Mouse (Mus musculus) CH12.LX (cell line): ENCODE results near the gene Hirip3. TPM values are rescaled to one million over a fixed set of nuclear protein-coding genes. Genes with fewer than 3 reads are reported as not detected.

ENCODE experiments used
- DNase-seq: peaks from one replicate; pipeline ENCODE4 v3.0.0-alpha.2; 2013; ENCODE audit errors: extremely low read depth
- H3K27ac ChIP-seq: 2 replicates; pipeline ENCODE4 v1.5.1; 2012; ENCODE audit warnings: low read depth, mild to moderate bottlenecking, control low read depth, moderate library complexity; ENCODE audit not compliant: insufficient read depth
- H3K27me3 ChIP-seq: replicated peaks from 2 replicates; pipeline ENCODE3; 2012; ENCODE audit warnings: inconsistent platforms
- H3K36me3 ChIP-seq, 2 experiments: replicated peaks in 1 of 2; 2 replicates each; pipeline versions ENCODE3 to v1.6.1; 2012; ENCODE audit warnings: inconsistent platforms in 1 of 2, low read length in 1 of 2, mild to moderate bottlenecking in 1 of 2, mixed read lengths in 1 of 2, moderate library complexity in 1 of 2; ENCODE audit not compliant: control insufficient read depth in 1 of 2, insufficient read depth in 1 of 2
- H3K4me1 ChIP-seq, 2 experiments: 2 replicates each; pipeline ENCODE4 v1.6.1; 2012; ENCODE audit warnings: inconsistent platforms in 1 of 2, moderate library complexity in 1 of 2; ENCODE audit not compliant: insufficient read depth in 2 of 2, control insufficient read depth in 1 of 2
- H3K4me2 ChIP-seq: 2 replicates; pipeline ENCODE4 v1.6.1; 2012; ENCODE audit warnings: low read depth, mild to moderate bottlenecking, control low read depth; ENCODE audit not compliant: poor library complexity, insufficient read depth, severe bottlenecking
- H3K4me3 ChIP-seq, 3 experiments: fragments of 150-350 bp in 1 of 3; sonication (generic) in 1 of 3; replicated peaks in 1 of 3; 2 replicates each; pipeline versions ENCODE3 to v1.5.1; 2011 to 2012; ENCODE audit warnings: low read depth in 2 of 3, low read length in 2 of 3, mild to moderate bottlenecking in 2 of 3, moderate library complexity in 2 of 3, control low read depth in 1 of 3, improper control_type of control experiment in 1 of 3, inconsistent platforms in 1 of 3, mixed read lengths in 1 of 3; ENCODE audit not compliant: poor library complexity in 1 of 3
- H3K79me2 ChIP-seq: replicated peaks from 2 replicates; pipeline ENCODE4 v1.6.1; 2012; ENCODE audit warnings: mild to moderate bottlenecking, moderate library complexity; ENCODE audit not compliant: control insufficient read depth, poor library complexity, insufficient read depth, severe bottlenecking; ENCODE audit errors: extremely low read depth
- H3K9ac ChIP-seq: 2 replicates; pipeline ENCODE4 v1.6.1; 2012; ENCODE audit warnings: low read depth, mild to moderate bottlenecking, control low read depth, moderate library complexity; ENCODE audit not compliant: insufficient read depth
- H3K9me3 ChIP-seq: replicated peaks from 2 replicates; pipeline ENCODE3; 2012; ENCODE audit warnings: low read length, inconsistent platforms, mixed read lengths
- BHLHE40 ChIP-seq: IDR thresholded peaks from 2 replicates; pipeline ENCODE4 v1.6.1; 2011; ENCODE audit warnings: mild to moderate bottlenecking, low read depth, low read length, improper control_type of control experiment
- CHD1 ChIP-seq: IDR thresholded peaks from 2 replicates; pipeline ENCODE4 v1.6.1; 2012; ENCODE audit warnings: low read depth, low read length, improper control_type of control experiment, inconsistent platforms
- CHD2 ChIP-seq: IDR thresholded peaks from 2 replicates; pipeline ENCODE4 v1.6.1; 2011; ENCODE audit warnings: low read length, improper control_type of control experiment
- CTCF ChIP-seq, 2 experiments: IDR thresholded peaks in 1 of 2; conservative IDR thresholded peaks in 1 of 2; 2 replicates each; pipeline ENCODE4 v1.5.1; 2011 to 2012; ENCODE audit warnings: low read depth in 2 of 2, low read length in 2 of 2, improper control_type of control experiment in 1 of 2, inconsistent platforms in 1 of 2, mild to moderate bottlenecking in 1 of 2, moderate library complexity in 1 of 2
- E2F4 ChIP-seq: IDR thresholded peaks from 2 replicates; pipeline ENCODE4 v1.6.1; 2011; ENCODE audit warnings: low read depth, low read length, improper control_type of control experiment; ENCODE audit not compliant: insufficient replicate concordance
- EP300 ChIP-seq: IDR thresholded peaks from 2 replicates; pipeline ENCODE4 v1.6.1; 2011; ENCODE audit warnings: low read length, improper control_type of control experiment
- GABPA ChIP-seq: IDR thresholded peaks from 2 replicates; pipeline ENCODE4 v1.6.1; 2012; ENCODE audit warnings: low read depth, low read length, improper control_type of control experiment, inconsistent platforms; ENCODE audit not compliant: insufficient replicate concordance
- HCFC1 ChIP-seq: IDR thresholded peaks from 2 replicates; pipeline ENCODE4 v1.6.1; 2012; ENCODE audit warnings: low read depth, mild to moderate bottlenecking, inconsistent platforms, low read length, improper control_type of control experiment
- IRF4 ChIP-seq: IDR thresholded peaks from 2 replicates; pipeline ENCODE4 v1.6.1; 2014; ENCODE audit warnings: low read depth, mild to moderate bottlenecking, inconsistent platforms, low read length, improper control_type of control experiment
- KAT2A ChIP-seq: IDR thresholded peaks from 2 replicates; pipeline ENCODE4 v1.6.1; 2012; ENCODE audit warnings: low read length, improper control_type of control experiment, inconsistent platforms; ENCODE audit not compliant: insufficient replicate concordance
- MAX ChIP-seq: IDR thresholded peaks from 2 replicates; pipeline ENCODE4 v1.6.1; 2011; ENCODE audit warnings: low read length, improper control_type of control experiment
- MAZ ChIP-seq: IDR thresholded peaks from 2 replicates; pipeline ENCODE4 v1.6.1; 2012; ENCODE audit warnings: low read depth, mild to moderate bottlenecking, inconsistent platforms, low read length, improper control_type of control experiment, moderate library complexity
- MEF2A ChIP-seq: IDR thresholded peaks from 2 replicates; pipeline ENCODE4 v1.6.1; 2014; ENCODE audit warnings: low read depth, mild to moderate bottlenecking, inconsistent platforms, low read length, improper control_type of control experiment, borderline replicate concordance
- MYC ChIP-seq: IDR thresholded peaks from 2 replicates; pipeline ENCODE4 v1.6.1; 2011; ENCODE audit warnings: low read depth, mild to moderate bottlenecking, improper control_type of control experiment, low read length
- NELFE ChIP-seq: IDR thresholded peaks from 2 replicates; pipeline ENCODE4 v1.6.1; 2011; ENCODE audit warnings: low read depth, low read length, improper control_type of control experiment
- NRF1 ChIP-seq: IDR thresholded peaks from 2 replicates; pipeline ENCODE4 v1.6.1; 2014; ENCODE audit warnings: low read depth, mild to moderate bottlenecking, inconsistent platforms, low read length, improper control_type of control experiment, moderate library complexity
- PAX5 ChIP-seq: IDR thresholded peaks from 2 replicates; pipeline ENCODE4 v1.6.1; 2012; ENCODE audit warnings: low read length, inconsistent platforms, mixed read lengths
- POLR2A ChIP-seq: IDR thresholded peaks from 2 replicates; pipeline ENCODE4 v1.6.1; 2011; ENCODE audit warnings: low read depth, mild to moderate bottlenecking, improper control_type of control experiment, low read length
- RAD21 ChIP-seq: IDR thresholded peaks from 2 replicates; pipeline ENCODE4 v1.6.1; 2011; ENCODE audit warnings: low read depth, mild to moderate bottlenecking, low read length, improper control_type of control experiment, moderate library complexity
- RCOR1 ChIP-seq: conservative IDR thresholded peaks from 2 replicates; pipeline ENCODE4 v1.6.1; 2012; ENCODE audit warnings: low read depth, mild to moderate bottlenecking, inconsistent platforms, low read length, improper control_type of control experiment
- SIN3A ChIP-seq: IDR thresholded peaks from 2 replicates; pipeline ENCODE4 v1.6.1; 2012; ENCODE audit warnings: low read length, improper control_type of control experiment, inconsistent platforms
- SMC3 ChIP-seq: IDR thresholded peaks from 2 replicates; pipeline ENCODE4 v1.6.1; 2011; ENCODE audit warnings: low read depth, low read length, improper control_type of control experiment
- TBP ChIP-seq: conservative IDR thresholded peaks from 2 replicates; pipeline ENCODE4 v1.6.1; 2011; ENCODE audit warnings: low read depth, low read length, improper control_type of control experiment
- TCF12 ChIP-seq: IDR thresholded peaks from 2 replicates; pipeline ENCODE4 v1.6.1; 2014; ENCODE audit warnings: low read depth, mild to moderate bottlenecking, inconsistent platforms, low read length, improper control_type of control experiment
- UBTF ChIP-seq: IDR thresholded peaks from 2 replicates; pipeline ENCODE4 v1.6.1; 2012; ENCODE audit warnings: low read depth, mild to moderate bottlenecking, inconsistent platforms, low read length, improper control_type of control experiment, moderate library complexity
- USF1 ChIP-seq: IDR thresholded peaks from 2 replicates; pipeline ENCODE4 v1.6.1; 2014; ENCODE audit warnings: low read depth, mild to moderate bottlenecking, inconsistent platforms, low read length, improper control_type of control experiment
- USF2 ChIP-seq: conservative IDR thresholded peaks from 2 replicates; pipeline ENCODE4 v1.6.1; 2011; ENCODE audit warnings: low read depth, low read length, improper control_type of control experiment
- ZC3H11A ChIP-seq: IDR thresholded peaks from 2 replicates; pipeline ENCODE4 v1.6.1; 2012; ENCODE audit warnings: low read depth, mild to moderate bottlenecking, inconsistent platforms, low read length, improper control_type of control experiment
- ZKSCAN1 ChIP-seq: IDR thresholded peaks from 2 replicates; pipeline ENCODE4 v1.6.1; 2012; ENCODE audit warnings: low read depth, inconsistent platforms, low read length, improper control_type of control experiment, borderline replicate concordance
- ZMIZ1 ChIP-seq: IDR thresholded peaks from 2 replicates; pipeline ENCODE4 v1.6.1; 2012; ENCODE audit warnings: low read depth, mild to moderate bottlenecking, inconsistent platforms, low read length, improper control_type of control experiment
- ZNF384 ChIP-seq: IDR thresholded peaks from 2 replicates; pipeline ENCODE4 v1.6.1; 2012; ENCODE audit warnings: low read depth, low read length, improper control_type of control experiment, inconsistent platforms
- dilution Hi-C: fragments of 300-500 bp; cut with MboI; formaldehyde crosslinking; loops from 2 replicates; pipeline ENCODE4 v1.14.3; 2020; ENCODE audit warnings: low sequenced_read_pairs; ENCODE audit not compliant: extremely low pct_unique_long_range_greater_than_20kb, extremely low pct_ligation_motif_present
- in situ Hi-C: fragments of 300-500 bp; cut with MboI; formaldehyde crosslinking; loops from 3 replicates; pipeline ENCODE4 v1.14.3; 2019; ENCODE audit warnings: low sequenced_read_pairs, low pct_ligation_motif_present, low pct_unique_long_range_greater_than_20kb, mixed read lengths
- polyA plus RNA-seq: library from polyadenylated mRNA; unstranded; fragments of >175 nt; gene quantifications from 2 replicates; pipeline ENCODE4 v1.2.1, GENCODE M21; 2012; ENCODE audit warnings: low read depth; ENCODE audit not compliant: insufficient read length
- total RNA-seq, 2 experiments: library from RNA; depleted of rRNA; stranded (reverse); fragments of 300-350 nt in 1 of 2; fragments of >200 nt in 1 of 2; gene quantifications; 2 replicates each; pipeline ENCODE4 v1.2.3; 2012 to 2014

Hirip3 gene
- total and polyA plus RNA-seq, 3 experiments, result 44.7 to 190 (median 70.9) TPM

DNA sequence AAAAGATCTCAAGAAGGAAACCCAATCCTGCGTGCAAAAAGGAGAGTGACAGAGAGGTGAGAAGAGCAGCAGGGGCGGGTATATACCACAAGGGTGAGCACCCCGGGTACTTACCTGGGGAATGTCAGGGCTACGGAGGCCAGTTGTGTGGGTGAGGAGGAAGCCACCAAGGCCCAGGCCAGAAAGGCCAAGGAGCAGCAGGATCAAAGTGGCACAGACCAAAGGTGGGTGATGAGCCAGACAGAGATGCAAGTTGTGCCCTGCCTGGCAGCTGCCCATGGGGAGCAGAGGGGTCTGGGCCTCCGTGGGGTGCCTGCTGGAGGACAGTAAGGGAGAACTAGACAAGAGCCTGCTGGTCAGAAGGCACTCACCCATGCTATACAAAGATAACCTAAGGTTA lies 35.1 kb downstream of the Hirip3 start:
- Histone ChIP-seq H3K4me1 (peaks cover 11 to 21% of the 10 kb centered on the region in 2 experiments), H3K27ac (peak overlapping the region; percentile 7; the same call in 1 of the 2 replicates), H3K9me3 (no peaks in the 10 kb centered on the region), H3K4me3 (peak overlapping the region in 2 of 3 experiments; percentile 9 to 84), H3K9ac (peak overlapping the region; percentile 74), H3K79me2 (no peaks in the 10 kb centered on the region), H3K36me3 (peaks cover 0 to 28% of the 10 kb centered on the region in 2 experiments), H3K27me3 (no peaks in the 10 kb centered on the region), H3K4me2 (peak overlapping the region; percentile 89)
- DNase-seq, result no peak
- TF ChIP-seq USF1 (no peak), MAZ (no peak), POLR2A (no peak), UBTF (no peak), ZMIZ1 (no peak), MYC (no peak), CHD2 (no peak), EP300 (no peak), KAT2A (no peak), TBP (no peak), RAD21 (no peak)
- dilution Hi-C loops, result no loop called here
- in situ Hi-C loops, result loop anchor here (10.0 kb wide), 1 partner anchor 192 kb away; the partner anchor contains the start of gene Coro1a

DNA sequence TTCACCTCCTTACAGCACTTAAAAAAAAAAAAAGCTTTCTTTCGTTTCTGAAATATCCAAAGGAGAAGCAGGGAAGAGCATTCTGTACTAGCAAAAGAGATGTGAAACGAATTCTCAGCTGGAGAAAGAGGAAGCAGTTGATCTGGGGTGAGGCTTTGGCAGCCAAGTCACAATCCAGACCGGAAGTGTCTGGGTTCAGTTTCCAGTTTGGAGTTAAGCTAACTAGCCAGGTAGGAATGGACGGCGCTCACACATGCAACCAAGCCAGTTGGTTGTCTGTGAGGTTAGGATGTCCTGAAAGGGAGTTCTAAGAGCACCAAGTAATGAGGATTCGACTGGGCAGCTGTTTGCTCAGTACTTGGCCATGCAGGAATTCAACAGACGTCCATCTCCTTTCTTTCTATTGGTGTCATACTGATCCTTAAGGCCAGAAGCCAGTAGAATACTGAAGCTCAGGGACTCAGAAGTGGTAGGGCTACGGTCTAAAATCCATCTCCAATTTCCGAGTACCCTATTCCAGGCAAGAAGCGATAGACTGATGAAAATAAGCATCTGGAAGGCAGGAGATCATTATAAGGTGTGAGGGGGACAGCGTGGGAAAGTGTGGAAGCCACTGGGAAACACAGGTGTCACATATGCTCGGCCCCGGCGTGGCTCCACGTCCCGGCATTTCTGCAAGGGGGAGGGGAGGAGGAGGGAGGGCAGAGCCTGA lies 35.8 kb downstream of the Hirip3 start:
- no peaks in the 10 kb centered on the region for H3K27me3 ChIP-seq
- H3K4me2 ChIP-seq, result peak overlapping the region; percentile 89
- peak overlapping the region; percentile 54 for H3K27ac ChIP-seq
- peaks cover 0 to 27% of the 10 kb centered on the region in 2 experiments for H3K36me3 ChIP-seq
- peak overlapping the region; percentile 84 to 87 (median 87) for H3K4me3 ChIP-seq
- H3K79me2 ChIP-seq, result no peaks in the 10 kb centered on the region
- peak; percentile 71 for DNase-seq
- in situ Hi-C loops, result loop anchor here (10.0 kb wide), 1 partner anchor 193 kb away; the partner anchor contains the start of gene Coro1a
- dilution Hi-C loops, result no loop called here
- no peaks in the 10 kb centered on the region for H3K9me3 ChIP-seq
- peak overlapping the region; percentile 74 for H3K9ac ChIP-seq
- H3K4me1 ChIP-seq, result peaks cover 11 to 21% of the 10 kb centered on the region in 2 experiments
- TF ChIP-seq UBTF, result 0 out of 2 replicates have a peak, but pooled peaks have one; percentile 23
- no peak for TF ChIP-seq RCOR1
- TF ChIP-seq TBP, result 0 out of 2 replicates have a peak, but pooled peaks have one; percentile 46
- no peak for TF ChIP-seq NRF1
- TF ChIP-seq NELFE, result no peak; the same call in 1 of the 2 replicates
- no peak for TF ChIP-seq USF2
- TF ChIP-seq PAX5, result no peak
- TF ChIP-seq MYC, result peak; percentile 45
- TF ChIP-seq MEF2A, result no peak
- no peak for TF ChIP-seq HCFC1
- TF ChIP-seq ZNF384, result peak; percentile 78
- TF ChIP-seq TCF12, result no peak; the same call in 1 of the 2 replicates
- no peak for TF ChIP-seq CTCF (conservative IDR thresholded peaks at IDR 0.05 in 1 of 2, IDR thresholded peaks at IDR 0.05 in 1 of 2; ENCODE audit: low read depth in 2 of 2, low read length in 2 of 2)
- no peak for TF ChIP-seq E2F4
- TF ChIP-seq ZC3H11A, result no peak
- peak; percentile 59; the same call in 1 of the 2 replicates for TF ChIP-seq MAX
- no peak for TF ChIP-seq BHLHE40
- no peak for TF ChIP-seq ZMIZ1
- peak; percentile 64; the same call in 1 of the 2 replicates for TF ChIP-seq SIN3A
- TF ChIP-seq GABPA, result no peak
- no peak for TF ChIP-seq KAT2A
- peak; percentile 80 for TF ChIP-seq EP300
- TF ChIP-seq ZKSCAN1, result no peak
- peak; percentile 69 for TF ChIP-seq IRF4
- no peak for TF ChIP-seq POLR2A
- no peak for TF ChIP-seq CHD1
- TF ChIP-seq SMC3, result no peak
